34 mouse cellular contexts compared by ENCODE assay signal in the genomic region with DNA sequence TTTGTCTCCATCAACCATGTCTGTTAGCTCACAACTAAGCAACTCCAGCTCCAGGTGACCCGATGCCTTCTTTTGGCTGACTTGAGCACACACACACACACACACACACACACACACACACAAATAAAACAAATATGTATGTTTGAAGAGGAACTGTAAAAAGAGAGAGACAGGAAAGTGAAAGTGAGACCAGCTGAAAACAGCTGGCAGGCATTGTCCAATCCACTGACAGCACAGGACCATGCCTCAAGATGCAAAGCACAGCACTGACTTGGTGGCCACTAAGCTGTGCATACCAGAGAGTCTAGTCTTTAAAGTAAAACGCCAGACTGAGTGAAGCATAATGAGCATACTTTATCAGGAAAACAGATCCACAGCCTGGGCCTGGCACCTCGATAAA. TPM values are rescaled to one million over a fixed set of nuclear protein-coding genes. Genes with fewer than 3 reads are reported as not detected.
DNase-seq lines count a peak whose midpoint lies in the region; ATAC-seq and TF ChIP-seq lines count a peak whose summit lies in the region.
"Had no signal": no experiment of that assay in that cellular context is flagged by ENCODE, and none has a peak within 500 bp of the region (broad histone marks: within the 10 kb centered on the region; RNA-seq: fewer than 3 reads in every experiment).

No protein-coding gene starts in this region.

- H3K27ac ChIP-seq in stomach, postnatal 0 days (replicated peaks), result no peak overlapping the region
- H3K27ac ChIP-seq: embryonic facial prominence, embryonic 12.5 days; heart, adult 2 months; heart, embryonic 13.5 days; hindbrain, embryonic 14.5 days; layer of hippocampus, adult 2 months; left cerebral cortex, adult 2 months; liver, embryonic 14.5 days; neural tube, embryonic 12.5 days had no signal

- H3K27me3 ChIP-seq in splenic B cell, adult 2 months (ENCODE audit: control insufficient read depth, insufficient read depth, low read length, poor library complexity, severe bottlenecking), result no peaks in the 10 kb centered on the region
- no peaks in the 10 kb centered on the region for H3K27me3 ChIP-seq in stomach, postnatal 0 days (ENCODE audit: control insufficient read depth, insufficient read depth, low read length)
- H3K27me3 ChIP-seq: embryonic facial prominence, embryonic 12.5 days; heart, embryonic 13.5 days; neural tube, embryonic 12.5 days had no signal

- H3K36me3 ChIP-seq in splenic B cell, adult 2 months (ENCODE audit: control insufficient read depth, insufficient read depth, low read length, poor library complexity, severe bottlenecking), result no peaks in the 10 kb centered on the region
- no peaks in the 10 kb centered on the region for H3K36me3 ChIP-seq in stomach, postnatal 0 days (ENCODE audit: control insufficient read depth, insufficient read depth, low read length)
- H3K36me3 ChIP-seq: embryonic facial prominence, embryonic 12.5 days; heart, embryonic 13.5 days; neural tube, embryonic 12.5 days had no signal

- ATAC-seq in activated CD4-positive, CD25-positive, alpha-beta regulatory T cell, adult 4 months, result peak; percentile 36
- ATAC-seq in stomach, postnatal 0 days (ENCODE audit: low FRiP score, low TSS enrichment), result no peak
- ATAC-seq: forebrain, embryonic 14.5 days; inflammation-experienced regulatory T-cells, adult 6 months; Patski had no signal

- no peak for TF ChIP-seq EP300 in stomach, postnatal 0 days (optimal IDR thresholded peaks at IDR 0.05)

- no peak overlapping the region for H3K4me3 ChIP-seq in stomach, postnatal 0 days (ENCODE audit: low read depth, low read length)
- H3K4me3 ChIP-seq: embryonic facial prominence, embryonic 12.5 days; heart, adult 2 months; heart, embryonic 13.5 days; layer of hippocampus, adult 2 months; left cerebral cortex, adult 2 months; neural tube, embryonic 12.5 days had no signal

- TF ChIP-seq CTCF in stomach, postnatal 0 days (IDR thresholded peaks at IDR 0.05; ENCODE audit: low read depth), result no peak

- no peak overlapping the region for H3K9ac ChIP-seq in stomach, postnatal 0 days (ENCODE audit: low read length)
- H3K9ac ChIP-seq: embryonic facial prominence, embryonic 12.5 days; heart, embryonic 13.5 days; hindbrain, embryonic 14.5 days; liver, embryonic 14.5 days; neural tube, embryonic 12.5 days had no signal

- H3K4me1 ChIP-seq in stomach, postnatal 0 days (replicated peaks; ENCODE audit: control insufficient read depth, insufficient read depth), result no peaks in the 10 kb centered on the region
- H3K4me1 ChIP-seq: embryonic facial prominence, embryonic 12.5 days; heart, embryonic 13.5 days; neural tube, embryonic 12.5 days had no signal

- peak; percentile 15 for DNase-seq in 416B (ENCODE audit: low read depth)
- DNase-seq in CD4-positive, CD25-positive, alpha-beta regulatory T cell, adult 2 months (ENCODE audit: low read depth, low spot score), result peak; percentile 7
- peak; percentile 3 for DNase-seq in splenic B cell, adult 2 months (ENCODE audit: low read depth, low spot score)
- DNase-seq in stomach, postnatal 0 days (ENCODE audit: low spot score), result no peak
- no peak for DNase-seq in frontal cortex, postnatal 14 days (ENCODE audit: low spot score in 2 of 2)
- DNase-seq: adrenal gland, postnatal 25 days; cerebellum, adult 11-12 months; cerebellum, adult 9-11 months; embryo, embryonic 11 days; gastrocnemius, postnatal 36 days; heart, adult 2 months; heart, postnatal 10 days; kidney, adult 11 months; kidney, postnatal 14 days; liver; lung, adult 2 months; lung, postnatal 14 days; midbrain, embryonic 14.5 days; right cerebral cortex, adult 18-20 months; spleen, adult 18-20 months; thymus, postnatal 4 days had no signal

- 43% methylated on average over 3 of the region's 3 CpGs for WGBS in stomach, postnatal 0 days

- no peaks in the 10 kb centered on the region for H3K9me3 ChIP-seq in stomach, postnatal 0 days (ENCODE audit: control insufficient read depth, low read length)
- H3K9me3 ChIP-seq: embryonic facial prominence, embryonic 12.5 days; heart, embryonic 13.5 days; neural tube, embryonic 12.5 days had no signal

- no peak overlapping the region for H3K4me2 ChIP-seq in stomach, postnatal 0 days (replicated peaks; ENCODE audit: low read depth)
- H3K4me2 ChIP-seq: embryonic facial prominence, embryonic 12.5 days; heart, embryonic 13.5 days; hindbrain, embryonic 14.5 days; neural tube, embryonic 12.5 days had no signal

RNA-seq across cellular contexts. Expression of gene Hephl1, which starts 16.7 kb away (rescaled TPM):
- not detected for polyA plus RNA-seq in activated CD4-positive, CD25-positive, alpha-beta regulatory T cell, adult 4 months (2017; shearing (Covaris generic))
- polyA plus RNA-seq in stomach, postnatal 0 days (2015; fragmentation: Nextera tagmentation; extraction: Ambion mirVana), result not detected in 2 replicates
- polyA plus RNA-seq: embryonic facial prominence, embryonic 12.5 days; forebrain, embryonic 14.5 days; heart, embryonic 13.5 days; hindbrain, embryonic 14.5 days; inflammation-experienced regulatory T-cells, adult 6 months; kidney, embryonic 14.5 days; midbrain, embryonic 14.5 days; neural tube, embryonic 12.5 days; Patski; thymus, postnatal 0 days had no signal

RNA-seq across cellular contexts. Expression of gene Panx1, which starts 49.9 kb away (rescaled TPM):
- polyA plus RNA-seq in activated CD4-positive, CD25-positive, alpha-beta regulatory T cell, adult 4 months (2017; shearing (Covaris generic)), result 10 to 100 TPM; 27.2 to 27.5 TPM
- polyA plus RNA-seq in stomach, postnatal 0 days (2015; fragmentation: Nextera tagmentation; extraction: Ambion mirVana), result 27.8 and 28.1 TPM in 2 replicates

Comparison
In these comparisons a context has a peak if more than half of its experiments do, and no peak if none do; other contexts are left out.
1. DNase-seq: peak in 416B (single experiment), CD4-positive, CD25-positive, alpha-beta regulatory T cell, adult 2 months (single experiment) and splenic B cell, adult 2 months (single experiment); none in stomach, postnatal 0 days (single experiment) and frontal cortex, postnatal 14 days (0 of 2).